Mouse (Mus musculus) spleen, adult 18-20 months (tissue): ENCODE results near the gene Cadm1.

ENCODE experiments used
- DNase-seq, 2 experiments: peaks; one replicate each; pipeline ENCODE4 v3.0.0; 2022; ENCODE audit warnings: mixed read lengths in 2 of 2

Gene Cadm1

GRCm38 (mm10) chr9:47803531-47804105, 273.6 kb downstream of the Cadm1 start:
- DNase-seq, result no peak

DNA sequence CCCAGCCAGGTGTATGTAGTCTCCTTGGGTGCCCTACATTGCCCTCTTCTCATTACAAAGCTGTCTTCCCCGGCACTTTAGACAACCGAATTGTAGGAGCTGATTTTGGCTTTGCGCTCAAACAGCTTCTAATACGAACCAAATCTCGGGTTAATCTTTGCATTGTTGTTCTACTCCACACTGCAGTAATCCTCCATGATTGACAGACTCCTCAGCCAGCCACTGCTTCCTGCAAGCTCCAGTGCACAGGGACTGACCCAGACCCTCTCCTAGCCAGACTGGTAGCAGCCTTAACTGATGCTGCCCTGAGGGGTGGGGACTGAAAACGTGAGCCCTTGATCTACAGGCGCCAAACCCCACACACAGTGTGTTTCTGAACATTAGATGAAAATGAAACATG, 275.7 kb downstream of the Cadm1 start:
- no peak for DNase-seq

DNA sequence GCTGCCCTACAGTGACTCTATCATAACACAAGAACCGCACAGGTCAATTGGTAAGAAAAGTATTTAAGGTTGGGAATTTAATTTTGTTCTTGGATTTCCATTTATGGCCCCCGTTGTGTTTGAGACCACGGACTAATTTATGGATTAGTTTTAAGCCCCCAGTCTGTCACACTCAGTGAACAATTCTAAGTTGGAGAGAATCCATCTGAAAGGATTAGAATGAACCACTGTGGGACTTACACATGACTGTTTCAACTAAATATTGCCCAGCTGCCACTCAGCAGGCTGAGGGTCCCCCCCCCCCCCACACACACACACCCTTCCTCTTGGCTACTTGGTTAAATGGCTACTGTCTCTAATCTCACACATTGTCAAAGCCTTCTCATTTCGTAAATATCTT, 295.7 kb downstream of the Cadm1 start:
- DNase-seq, result no peak

GRCm38 (mm10) chr9:47828762-47829161, 298.8 kb downstream of the Cadm1 start:
- DNase-seq, result no peak

GRCm38 (mm10) chr9:47829204-47829603, 299.2 kb downstream of the Cadm1 start:
- DNase-seq, result no peak

DNA sequence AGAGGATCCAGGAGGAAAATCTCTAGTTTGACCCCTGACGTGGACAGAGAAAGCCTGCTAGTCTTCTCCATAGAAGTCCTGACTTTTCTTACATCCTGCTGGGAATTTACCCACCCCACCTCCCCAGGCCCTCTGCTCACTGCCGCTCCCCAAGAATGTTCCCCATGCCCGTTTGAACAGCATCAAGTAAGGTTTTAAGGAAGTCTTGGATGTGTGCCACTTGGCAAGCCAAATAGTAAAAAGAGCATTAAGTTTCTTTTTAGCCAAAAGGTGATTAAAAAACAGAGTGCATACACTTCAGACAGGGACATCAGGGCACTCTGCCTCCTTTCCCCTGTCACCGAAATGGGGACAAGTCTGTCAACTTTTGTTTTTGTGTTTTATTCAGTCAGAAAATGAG, 299.9 kb downstream of the Cadm1 start:
- no peak for DNase-seq

- DNase-seq, result no peak
Measured at GRCm38 (mm10) chr9:47831412-47831811, 301.4 kb downstream of the Cadm1 start.

GRCm38 (mm10) chr9:47838170-47838569, 308.2 kb downstream of the Cadm1 start:
- DNase-seq, result no peak

DNA sequence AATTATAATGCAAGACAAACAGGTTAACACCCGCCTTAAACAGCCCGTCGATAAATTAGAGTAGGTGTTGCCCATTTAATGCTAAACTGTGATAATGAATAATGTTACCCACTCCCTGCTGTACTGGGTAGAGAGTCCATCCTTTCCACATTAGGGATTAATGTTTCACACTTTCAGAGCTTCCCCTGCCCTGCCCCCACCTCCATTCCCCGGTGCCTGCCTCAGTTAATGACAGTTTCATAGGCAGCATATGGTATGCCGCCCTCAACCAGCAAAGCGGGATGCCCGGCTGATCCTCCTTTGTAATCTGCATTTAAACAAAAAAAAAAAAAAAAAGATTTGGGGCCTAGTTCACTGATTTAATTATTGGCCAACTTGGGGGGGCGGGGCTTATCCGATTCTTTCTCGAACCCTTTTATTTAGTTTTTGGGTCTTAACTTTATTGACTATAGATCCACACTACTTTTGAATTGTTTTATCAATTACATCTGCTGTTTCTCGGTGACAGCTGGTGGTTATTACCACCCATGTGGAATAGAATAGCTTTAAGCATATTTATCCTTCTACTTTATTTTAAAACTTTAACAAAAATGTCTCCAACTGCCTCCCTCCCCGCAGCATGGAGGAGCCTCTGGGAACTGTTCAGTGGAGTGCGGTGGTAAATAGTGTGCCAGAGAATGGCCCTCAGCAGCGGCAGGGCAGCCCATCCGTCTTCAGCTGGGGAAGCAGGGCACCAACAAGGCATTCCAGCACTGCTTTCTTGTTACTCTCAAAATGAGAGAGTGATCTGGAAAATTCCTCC, 309.1 kb downstream of the Cadm1 start:
- no peak for DNase-seq

GRCm38 (mm10) chr9:47839692-47840025, 309.7 kb downstream of the Cadm1 start:
- no peak for DNase-seq

GRCm38 (mm10) chr9:47843328-47843727, 313.4 kb downstream of the Cadm1 start:
- no peak for DNase-seq

GRCm38 (mm10) chr9:47846275-47846674, 316.3 kb downstream of the Cadm1 start:
- DNase-seq, result no peak

DNA sequence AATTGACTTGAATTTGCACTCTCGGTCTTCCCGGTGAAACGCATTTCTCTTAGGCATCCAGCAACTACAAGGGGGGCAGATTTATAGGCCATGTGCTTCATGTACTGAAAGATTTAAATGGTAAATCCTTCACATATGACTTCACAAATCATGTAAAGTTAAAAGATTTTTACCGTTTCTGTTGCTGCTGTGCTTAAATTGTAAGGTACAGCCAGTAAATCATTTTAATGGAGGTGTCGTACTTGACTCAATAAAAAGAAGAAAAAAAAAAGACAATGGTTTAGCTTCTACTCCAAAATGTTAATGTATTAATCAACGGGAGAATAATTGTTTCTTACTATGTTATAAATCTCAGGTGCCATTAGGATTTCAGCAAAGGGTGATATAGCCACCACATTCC, 317.0 kb downstream of the Cadm1 start:
- no peak for DNase-seq

- no peak for DNase-seq
Measured at GRCm38 (mm10) chr9:47847797-47848196, 317.8 kb downstream of the Cadm1 start.

DNA sequence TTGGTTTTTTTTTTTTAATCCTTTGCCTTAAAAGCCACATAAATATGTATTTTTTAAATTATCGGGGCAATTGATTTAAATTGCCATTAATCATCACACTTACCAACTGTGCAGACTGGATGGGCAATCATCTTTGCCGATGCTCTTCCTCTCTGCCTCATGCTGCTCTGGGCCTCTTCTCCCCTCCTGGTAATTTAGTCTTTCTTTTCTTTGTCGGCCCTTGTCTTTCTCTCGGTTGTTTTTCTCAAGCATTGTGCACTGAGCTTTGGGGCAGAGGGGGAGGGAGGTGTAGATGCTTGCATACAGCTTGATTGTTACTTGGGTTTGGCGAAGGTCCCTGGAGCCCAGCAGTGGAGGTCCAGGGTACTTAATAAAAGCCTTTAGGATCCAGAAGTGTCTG, 318.8 kb downstream of the Cadm1 start:
- DNase-seq, result no peak

DNA sequence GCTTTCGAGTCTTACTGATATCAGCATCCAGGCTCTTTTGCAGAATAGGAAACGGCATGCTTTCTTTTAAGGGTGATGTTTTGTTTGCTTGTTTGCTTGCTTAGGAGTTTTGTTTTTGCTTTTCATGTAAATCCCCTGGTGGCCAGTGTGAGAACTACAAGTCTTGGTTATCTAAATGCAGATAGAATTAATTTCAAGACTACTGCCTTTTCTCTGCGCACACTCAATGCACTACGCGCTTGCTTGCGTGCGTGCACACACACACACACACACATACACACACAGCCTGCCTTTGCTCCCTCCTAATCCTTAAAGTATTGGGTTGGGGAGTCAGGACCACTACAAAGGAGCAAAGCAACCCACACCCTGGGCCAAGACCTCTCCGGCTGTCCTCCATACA, 326.3 kb downstream of the Cadm1 start:
- no peak for DNase-seq

DNA sequence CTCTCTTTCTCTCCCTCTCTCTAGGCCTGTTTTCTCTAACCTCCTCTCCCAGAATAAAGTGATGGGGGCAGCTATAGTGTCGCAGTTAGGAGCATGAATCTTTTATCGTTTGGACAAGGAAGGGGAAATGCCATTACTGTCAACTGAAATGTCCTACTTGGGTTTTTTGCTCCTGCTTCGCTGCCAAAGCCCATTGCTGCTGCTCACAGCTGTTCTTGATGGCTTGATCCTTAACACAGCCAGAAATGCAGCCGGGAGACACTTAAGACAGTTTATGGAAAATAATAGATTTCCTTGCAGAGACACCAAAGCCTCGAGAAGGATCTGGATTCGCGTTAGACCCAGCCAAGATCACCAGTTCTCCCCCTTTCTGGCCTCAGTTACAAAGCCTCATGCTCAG, 327.3 kb downstream of the Cadm1 start:
- DNase-seq, result no peak

DNA sequence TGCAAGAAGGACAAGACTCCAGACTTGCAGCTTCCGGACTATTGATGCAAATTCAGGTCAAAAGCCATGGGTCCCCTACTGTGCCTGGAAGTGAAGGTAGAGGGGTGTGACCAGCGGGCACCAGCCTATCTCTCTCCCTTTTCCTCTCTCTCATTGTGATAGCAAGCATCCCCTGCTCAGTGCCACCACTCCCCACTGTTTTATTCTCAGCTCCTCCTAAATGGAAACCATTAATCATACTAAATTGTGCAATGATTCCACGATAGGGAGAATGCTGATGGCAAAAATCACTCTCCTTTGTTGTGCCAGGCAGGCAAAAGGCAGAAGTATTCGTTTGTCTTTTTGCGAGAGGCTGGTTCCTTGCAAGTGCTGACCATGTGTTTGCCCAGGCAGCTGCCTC, 328.2 kb downstream of the Cadm1 start:
- no peak for DNase-seq

DNA sequence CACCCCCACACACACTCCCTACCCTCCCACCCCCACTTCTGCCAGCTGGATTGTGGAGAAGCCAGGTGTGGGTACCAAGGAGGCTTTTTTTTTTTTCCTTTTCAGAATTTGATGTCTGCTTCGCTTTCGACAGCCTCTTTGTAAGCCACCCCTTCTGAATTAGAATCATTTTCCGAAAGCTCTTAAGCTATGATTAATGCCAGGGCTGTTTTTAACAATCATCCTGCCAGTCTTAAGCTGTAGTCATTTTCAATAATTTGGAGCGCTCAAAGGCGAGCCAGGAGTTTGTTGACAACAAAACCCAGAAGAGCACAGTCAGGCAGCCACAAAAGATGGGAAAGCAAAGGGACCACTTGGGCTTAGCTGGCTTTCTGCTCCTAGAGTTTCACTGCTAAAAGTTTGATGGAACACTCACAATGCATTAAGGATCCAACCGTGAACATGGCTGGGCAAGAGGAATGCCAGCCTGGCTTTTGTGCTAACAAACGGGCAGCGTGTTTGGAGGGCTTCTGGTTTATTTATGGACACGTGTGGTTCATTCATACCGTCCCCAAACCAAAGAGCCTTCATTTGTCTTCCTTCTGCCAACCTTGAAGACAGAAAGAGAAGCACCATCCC, 328.9 kb downstream of the Cadm1 start:
- no peak for DNase-seq

GRCm38 (mm10) chr9:47860994-47861393, 331.0 kb downstream of the Cadm1 start:
- no peak for DNase-seq

- DNase-seq, result no peak
Measured at GRCm38 (mm10) chr9:47861783-47862182, 331.8 kb downstream of the Cadm1 start.

DNA sequence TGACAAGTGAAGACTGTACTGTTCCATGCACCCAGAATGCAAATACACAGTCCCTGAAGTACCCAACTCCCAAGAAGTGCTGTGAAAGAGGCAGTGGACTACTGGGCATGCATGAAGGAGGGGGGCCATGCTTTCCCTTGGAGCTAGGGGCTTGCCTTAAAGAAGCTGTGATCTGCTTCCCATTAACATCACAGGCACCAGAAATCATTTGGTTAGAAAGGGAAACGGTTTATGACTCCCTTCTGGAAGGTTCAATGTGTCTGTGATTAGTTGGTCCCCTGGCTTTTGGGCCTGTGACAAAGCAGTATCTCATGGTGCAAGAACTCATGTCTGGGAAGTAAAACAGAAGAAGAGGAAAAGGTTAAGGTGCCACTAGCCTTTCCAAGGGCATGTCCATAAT, 336.0 kb downstream of the Cadm1 start:
- no peak for DNase-seq

DNA sequence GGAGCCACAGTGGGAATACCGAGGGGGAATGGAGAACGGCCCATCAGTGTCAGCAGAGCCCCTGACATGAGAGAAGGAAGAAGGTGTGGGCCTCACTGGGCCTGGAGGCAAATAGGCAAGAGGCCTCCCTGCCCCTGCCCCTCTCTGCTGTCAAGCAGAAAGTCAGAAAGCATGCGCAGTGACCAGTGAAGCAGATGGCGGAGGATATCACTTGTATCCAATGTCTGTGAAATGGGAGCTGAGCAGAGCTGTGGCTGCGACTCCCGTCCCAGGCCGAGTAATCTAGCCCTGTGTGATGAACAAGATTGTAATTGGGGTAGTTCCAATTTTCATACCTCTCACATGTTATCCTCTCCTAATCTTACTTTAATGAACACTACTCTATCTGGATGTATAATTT, 337.5 kb downstream of the Cadm1 start:
- no peak for DNase-seq

DNA sequence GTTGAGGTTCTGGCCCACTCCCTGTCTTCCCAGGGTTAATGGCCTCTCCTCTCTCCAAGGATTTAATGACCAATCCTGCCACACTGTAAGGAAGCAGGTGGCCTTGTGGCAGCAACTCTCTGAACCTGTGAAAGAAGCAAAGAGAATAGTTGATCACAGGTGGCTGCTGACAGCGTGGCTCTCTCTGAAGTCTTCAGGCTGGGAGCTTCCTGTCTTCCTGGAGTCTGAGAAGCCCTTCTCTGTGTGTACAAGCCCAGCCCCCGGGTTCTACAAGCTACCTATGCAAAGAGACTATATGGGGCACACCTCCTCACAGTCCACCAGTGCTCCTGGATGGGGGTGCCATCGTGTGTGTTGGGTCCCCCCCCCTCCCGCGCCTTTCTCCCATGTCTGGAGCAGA, 339.7 kb downstream of the Cadm1 start:
- no peak for DNase-seq
